Mouse (Mus musculus): ENCODE results near the gene Sestd1. TPM values are rescaled to one million over a fixed set of nuclear protein-coding genes. Genes with fewer than 3 reads are reported as not detected.

The Sestd1 gene
- 10 to 100 TPM; 66.7 to 71.9 TPM for total RNA-seq (2021)
- long read RNA-seq, experiment 1, transcript Sestd1-201 (18 exons, 2,720 nt), result major isoform, 11 of 17 reads
- long read RNA-seq, experiment 1, partial matches to known transcripts, result 3 of 17 reads
- long read RNA-seq, experiment 1, other reads (novel, unspliced or antisense), result 3 of 17 reads
- long read RNA-seq, experiment 2, transcript Sestd1-201 (18 exons, 2,720 nt), result major isoform, 16 of 26 reads
- long read RNA-seq, experiment 2, partial matches to known transcripts, result 1 of 26 reads
- long read RNA-seq, experiment 2, other reads (novel, unspliced or antisense), result 9 of 26 reads

- DNase-seq (ENCODE audit: low spot score in 2 of 2), result peak; percentile 47 to 57
Measured at GRCm38 (mm10) chr2:77280512-77281409, at the start of gene Sestd1. TSS of gene Sestd1 (minus strand) at chr2:77280592.

DNA sequence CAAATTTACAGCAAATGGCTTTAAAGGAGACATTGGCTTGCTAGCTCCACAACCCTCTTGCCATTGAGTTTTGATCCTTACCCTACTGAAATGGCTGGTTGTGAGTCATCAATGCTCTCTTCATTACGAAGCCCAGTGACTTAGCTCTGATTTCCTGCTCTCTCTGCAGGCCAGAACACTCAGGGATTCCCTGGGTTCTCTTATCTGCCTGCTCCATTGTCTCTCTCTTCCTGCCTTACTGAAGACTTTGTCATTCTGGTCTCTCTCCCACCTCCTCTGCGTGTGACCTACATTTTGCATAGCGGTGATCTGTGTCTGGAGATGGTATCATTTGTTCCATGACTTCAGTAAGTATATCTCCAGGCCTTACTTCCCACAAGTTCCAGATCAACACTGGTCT is 46.9 kb upstream of the Sestd1 start:
- no peak for DNase-seq (ENCODE audit: low spot score in 2 of 2)

DNA sequence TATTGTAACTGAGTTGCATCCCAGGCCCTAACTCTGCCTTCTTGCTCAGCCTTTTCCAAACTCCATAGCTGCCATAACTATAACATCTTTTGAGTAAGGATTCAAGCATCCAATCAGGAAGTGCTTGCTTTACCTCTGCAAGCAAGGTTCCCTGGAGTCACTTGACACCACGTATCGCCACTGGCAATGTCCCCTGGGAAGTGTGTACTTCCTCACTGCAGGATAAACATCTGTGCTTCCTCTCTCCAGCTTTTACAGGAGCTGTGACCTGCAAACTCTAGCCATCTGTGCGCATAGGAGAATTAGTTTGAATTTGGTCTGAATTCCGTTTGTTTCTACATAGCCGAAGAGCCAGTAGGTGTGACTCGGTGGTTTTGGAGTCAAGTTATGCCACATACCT is 43.3 kb upstream of the Sestd1 start:
- no peak for DNase-seq (ENCODE audit: low spot score in 2 of 2)

GRCm38 (mm10) chr2:77323156-77323555 is 42.8 kb upstream of the Sestd1 start:
- peak in 1 of 2 experiments; percentile 12 for DNase-seq (ENCODE audit: low spot score in 2 of 2)

DNA sequence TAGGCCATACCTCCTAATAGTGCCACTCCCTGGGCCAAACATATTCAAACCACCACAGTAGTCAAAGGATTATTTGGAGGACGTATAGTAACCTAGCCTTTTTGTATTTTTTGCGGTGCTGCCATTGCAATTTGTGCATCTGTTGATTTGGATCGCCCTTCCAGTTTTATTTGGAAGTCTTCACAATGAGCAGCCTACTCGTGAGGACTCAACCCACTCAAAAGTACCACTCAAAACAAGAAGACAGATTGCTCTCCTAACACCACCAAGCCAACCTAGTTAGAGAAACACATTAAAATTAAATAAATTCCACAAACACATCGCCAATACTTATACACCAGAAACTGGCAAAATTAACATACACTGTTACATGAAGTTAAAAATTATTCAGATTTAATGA is 38.8 kb upstream of the Sestd1 start:
- peak in 1 of 2 experiments; percentile 37 for DNase-seq (ENCODE audit: low spot score in 2 of 2)

DNA sequence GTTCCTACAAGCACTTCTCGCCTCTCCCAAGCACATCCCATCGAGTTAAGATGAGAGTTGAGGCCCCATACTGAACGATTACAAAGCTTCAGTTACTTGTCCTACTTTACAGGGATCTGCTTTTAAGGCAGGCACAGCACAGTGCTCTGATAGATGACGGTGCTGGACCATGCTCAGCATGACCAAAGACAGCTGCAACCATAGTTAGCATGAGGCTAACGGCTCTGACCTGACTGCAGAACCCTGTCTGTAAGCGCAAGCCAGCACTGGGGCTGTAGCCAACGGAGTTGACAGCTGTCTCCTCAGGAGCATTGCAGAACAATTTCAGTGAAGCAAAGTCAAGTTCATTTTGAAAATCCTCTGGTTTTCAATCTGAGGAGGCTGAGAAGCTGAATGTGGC is 36.6 kb upstream of the Sestd1 start:
- DNase-seq (ENCODE audit: low spot score in 2 of 2), result no peak

DNA sequence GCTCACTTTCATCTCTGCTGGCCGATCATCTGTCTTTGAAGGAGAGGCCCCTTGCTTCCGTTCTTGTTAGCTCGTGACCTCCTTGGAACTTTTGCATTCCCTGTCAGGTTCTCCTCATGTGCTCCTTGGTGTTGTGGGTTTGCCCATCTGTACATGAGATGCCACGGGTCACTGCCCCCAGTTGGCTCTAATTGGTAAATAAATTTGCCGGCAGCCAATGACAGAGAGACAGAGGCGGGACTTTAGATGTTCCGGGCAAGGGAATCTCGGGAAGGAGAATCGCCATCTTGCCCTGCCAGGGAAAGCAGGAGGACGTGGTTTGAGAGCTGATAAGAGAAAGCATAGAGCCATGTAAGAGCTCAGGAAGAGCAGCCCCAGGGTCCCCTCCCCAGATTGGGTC is 33.5 kb upstream of the Sestd1 start:
- DNase-seq (ENCODE audit: low spot score in 2 of 2), result no peak

GRCm38 (mm10) chr2:77312616-77313015 is 32.2 kb upstream of the Sestd1 start:
- DNase-seq (ENCODE audit: low spot score in 2 of 2), result no peak

- no peak for DNase-seq (ENCODE audit: low spot score in 2 of 2)
Measured at GRCm38 (mm10) chr2:77309313-77309712, 28.9 kb upstream of the Sestd1 start.

GRCm38 (mm10) chr2:77304494-77304893 is 24.1 kb upstream of the Sestd1 start:
- DNase-seq (ENCODE audit: low spot score in 2 of 2), result no peak

GRCm38 (mm10) chr2:77303716-77304115 is 23.3 kb upstream of the Sestd1 start:
- no peak for DNase-seq (ENCODE audit: low spot score in 2 of 2)

- DNase-seq (ENCODE audit: low spot score in 2 of 2), result no peak
Measured at GRCm38 (mm10) chr2:77302655-77303348, 22.4 kb upstream of the Sestd1 start.

GRCm38 (mm10) chr2:77301687-77302389 is 21.4 kb upstream of the Sestd1 start:
- no peak for DNase-seq (ENCODE audit: low spot score in 2 of 2)

GRCm38 (mm10) chr2:77289701-77290100 is 9.3 kb upstream of the Sestd1 start:
- DNase-seq (ENCODE audit: low spot score in 2 of 2), result no peak

GRCm38 (mm10) chr2:77286755-77287154 is 6.4 kb upstream of the Sestd1 start:
- no peak for DNase-seq (ENCODE audit: low spot score in 2 of 2)

DNA sequence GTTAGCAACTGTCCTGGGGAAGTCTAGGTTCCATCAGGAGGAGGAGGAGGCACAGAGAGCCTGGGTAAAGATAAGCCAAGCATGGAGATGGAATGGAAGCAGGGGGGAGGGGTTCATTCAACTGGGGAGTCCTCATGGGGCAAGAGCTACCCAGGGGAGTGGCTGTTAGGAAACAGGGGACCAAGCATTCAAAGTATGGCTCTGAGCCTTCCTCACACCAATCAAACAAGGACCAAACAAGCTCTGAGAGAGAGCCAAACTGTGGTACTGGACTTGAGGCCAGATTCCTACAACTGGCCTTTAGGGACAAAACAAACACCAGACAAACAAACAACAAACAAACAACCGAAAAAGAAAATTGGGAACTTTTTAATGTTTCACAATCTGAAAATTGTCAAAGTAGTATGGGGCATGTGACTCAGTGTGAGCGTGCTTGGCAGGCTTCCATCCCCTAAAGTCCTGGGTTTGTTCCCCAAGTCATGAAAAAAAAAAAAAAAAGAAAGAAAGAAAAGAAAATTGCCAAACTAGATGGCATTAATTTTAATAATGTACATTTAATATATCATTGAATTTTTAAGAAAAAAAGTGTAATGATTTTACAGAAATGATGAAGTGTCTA is 4.0 kb upstream of the Sestd1 start:
- DNase-seq (ENCODE audit: low spot score in 2 of 2), result no peak

- DNase-seq (ENCODE audit: low spot score in 2 of 2), result peak in 1 of 2 experiments; percentile 45
Measured at GRCm38 (mm10) chr2:77279861-77280511, 406 bp downstream of the Sestd1 start.

- no peak for DNase-seq (ENCODE audit: low spot score in 2 of 2)
Measured at GRCm38 (mm10) chr2:77277272-77277671, 3.1 kb downstream of the Sestd1 start.

DNA sequence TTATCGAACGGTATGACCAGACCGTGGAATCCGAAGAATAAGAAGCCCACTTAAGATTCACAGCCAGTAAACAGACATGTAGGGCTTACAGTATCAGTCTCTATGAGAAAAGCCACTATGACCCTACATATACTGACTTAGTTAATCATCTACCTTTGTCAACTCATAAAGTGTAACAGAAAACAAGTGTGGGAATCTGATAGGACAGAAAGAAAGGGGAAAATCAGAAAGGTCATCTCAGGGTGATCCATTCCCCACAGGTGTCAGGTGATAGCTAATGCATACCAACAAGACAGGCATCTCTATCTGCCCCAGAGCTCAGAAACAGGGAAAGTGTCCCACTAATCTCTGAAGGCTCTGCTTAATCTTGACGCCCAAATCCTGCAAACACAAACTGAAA is 4.5 kb downstream of the Sestd1 start:
- no peak for DNase-seq (ENCODE audit: low spot score in 2 of 2)

DNA sequence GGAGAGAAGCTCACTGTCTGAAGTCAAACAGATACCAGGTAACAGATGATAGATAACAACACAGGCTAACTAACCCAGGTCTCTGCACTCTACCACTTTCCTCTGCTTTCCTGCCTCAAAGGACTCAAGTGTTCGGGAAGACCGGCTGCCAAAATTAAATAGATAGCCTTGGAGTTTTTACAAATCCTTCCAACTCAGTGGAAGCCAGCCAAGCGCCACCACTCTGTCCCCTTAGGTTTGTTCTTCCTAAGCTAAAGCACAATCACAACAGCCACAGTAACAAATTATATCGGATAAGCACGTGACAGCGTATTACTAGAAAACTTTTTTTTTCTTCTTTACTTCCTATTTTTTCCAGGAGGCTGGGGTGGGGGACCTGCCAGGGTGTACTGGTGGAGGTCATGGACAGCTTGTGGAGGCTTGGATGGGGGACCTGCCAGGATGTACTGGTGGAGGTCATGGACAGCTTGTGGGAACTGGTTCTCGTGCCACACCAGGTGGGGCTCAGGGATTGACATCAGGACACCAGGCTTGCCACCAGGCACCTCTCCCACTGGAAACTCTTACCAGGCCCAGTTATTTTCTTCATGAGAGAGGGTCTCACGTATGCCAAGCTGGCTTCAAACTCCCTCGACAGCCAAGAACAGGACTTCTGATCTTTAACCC is 5.3 kb downstream of the Sestd1 start:
- no peak for DNase-seq (ENCODE audit: low spot score in 2 of 2)

All from layer of hippocampus, postnatal 14 days (tissue).